Mouse (Mus musculus): Measurements from ENCODE around the gene B4galnt1. TPM values are rescaled to one million over a fixed set of nuclear protein-coding genes. Genes with fewer than 3 reads are reported as not detected.
A peak's percentile ranks its signal among the peaks of the same experiment; 100 is the strongest.
"Not testable (repeated sequence)": the region's sequence is repeated elsewhere in the genome, so short reads cannot be mapped to it uniquely, and the experiment has no call there.

B4galnt1 gene
- polyA plus RNA-seq, 1 experiment from 2014 or later: 27.2 TPM

GRCm38 (mm10) chr10:127147135-127147534 is 17.9 kb upstream of the B4galnt1 start:
- no peaks in the 10 kb centered on the region for H3K36me3 ChIP-seq (replicated peaks; ENCODE audit: insufficient read depth, low read length)
- WGBS (ENCODE audit: insufficient replicate concordance): 62% methylated on average over 6 of the region's 6 CpGs
- H3K27me3 ChIP-seq (ENCODE audit: insufficient read depth, low read length): no peaks in the 10 kb centered on the region
- TF ChIP-seq EP300 (IDR thresholded peaks at IDR 0.05; ENCODE audit: low read depth) (no peak), CTCF (IDR thresholded peaks at IDR 0.05; ENCODE audit: low read depth) (no peak)
- ATAC-seq (no peak), DNase-seq (no peak)
- H3K4me2 ChIP-seq (ENCODE audit: low read depth, low read length): no peak overlapping the region
- H3K9ac ChIP-seq (replicated peaks): 0 out of 2 replicates have a peak overlapping the region, but pooled peaks have one; percentile 7
- no peaks in the 10 kb centered on the region for H3K9me3 ChIP-seq (ENCODE audit: low read length)
- H3K4me1 ChIP-seq (ENCODE audit: insufficient read depth): peaks cover 5% of the 10 kb centered on the region
- H3K27ac ChIP-seq (ENCODE audit: low read depth): no peak overlapping the region
- no peak overlapping the region for H3K4me3 ChIP-seq (ENCODE audit: low read depth, low read length)

GRCm38 (mm10) chr10:127150471-127150872 is 14.6 kb upstream of the B4galnt1 start:
- ATAC-seq (peak; percentile 78), DNase-seq (peak; percentile 41)
- H3K36me3 ChIP-seq (replicated peaks; ENCODE audit: insufficient read depth, low read length): no peaks in the 10 kb centered on the region
- WGBS (ENCODE audit: insufficient replicate concordance): 58% methylated on average over 4 of the region's 4 CpGs
- H3K27me3 ChIP-seq (ENCODE audit: insufficient read depth, low read length): no peaks in the 10 kb centered on the region
- no peak overlapping the region for H3K4me2 ChIP-seq (ENCODE audit: low read depth, low read length)
- H3K4me3 ChIP-seq (ENCODE audit: low read depth, low read length): no peak overlapping the region
- TF ChIP-seq CTCF (IDR thresholded peaks at IDR 0.05; ENCODE audit: low read depth): no peak
- TF ChIP-seq EP300 (IDR thresholded peaks at IDR 0.05; ENCODE audit: low read depth): no peak
- H3K4me1 ChIP-seq (ENCODE audit: insufficient read depth): peaks cover 9% of the 10 kb centered on the region
- no peak overlapping the region for H3K9ac ChIP-seq (replicated peaks)
- no peaks in the 10 kb centered on the region for H3K9me3 ChIP-seq (ENCODE audit: low read length)
- H3K27ac ChIP-seq (ENCODE audit: low read depth): peak overlapping the region; percentile 55

- peak overlapping the region; percentile 55 for H3K27ac ChIP-seq (ENCODE audit: low read depth)
- not testable (repeated sequence) for H3K36me3 ChIP-seq (replicated peaks; ENCODE audit: insufficient read depth, low read length); H3K4me2 ChIP-seq (ENCODE audit: low read depth, low read length); DNase-seq; H3K4me3 ChIP-seq (ENCODE audit: low read depth, low read length); H3K9ac ChIP-seq (replicated peaks); H3K4me1 ChIP-seq (ENCODE audit: insufficient read depth); H3K27me3 ChIP-seq (ENCODE audit: insufficient read depth, low read length); H3K9me3 ChIP-seq (ENCODE audit: low read length); ATAC-seq
- 80% methylated on average over 3 of the region's 3 CpGs for WGBS (ENCODE audit: insufficient replicate concordance)
Measured at GRCm38 (mm10) chr10:127151233-127151632, 13.8 kb upstream of the B4galnt1 start.

GRCm38 (mm10) chr10:127152556-127152955 is 12.5 kb upstream of the B4galnt1 start:
- ATAC-seq; H3K27me3 ChIP-seq (ENCODE audit: insufficient read depth, low read length); H3K4me1 ChIP-seq (ENCODE audit: insufficient read depth); H3K27ac ChIP-seq (ENCODE audit: low read depth); H3K9ac ChIP-seq (replicated peaks); H3K4me3 ChIP-seq (ENCODE audit: low read depth, low read length); DNase-seq; H3K9me3 ChIP-seq (ENCODE audit: low read length); H3K36me3 ChIP-seq (replicated peaks; ENCODE audit: insufficient read depth, low read length); H3K4me2 ChIP-seq (ENCODE audit: low read depth, low read length): not testable (repeated sequence)
- WGBS (ENCODE audit: insufficient replicate concordance): 86% methylated on average over 10 of the region's 10 CpGs

GRCm38 (mm10) chr10:127153323-127153722 is 11.7 kb upstream of the B4galnt1 start:
- Histone ChIP-seq H3K36me3 (replicated peaks; ENCODE audit: insufficient read depth, low read length) (no peaks in the 10 kb centered on the region), H3K4me2 (ENCODE audit: low read depth, low read length) (peak overlapping the region; percentile 29), H3K9me3 (ENCODE audit: low read length) (no peaks in the 10 kb centered on the region), H3K27ac (ENCODE audit: low read depth) (0 out of 2 replicates have a peak overlapping the region, but pooled peaks have one; percentile 44), H3K4me3 (ENCODE audit: low read depth, low read length) (no peak overlapping the region), H3K27me3 (ENCODE audit: insufficient read depth, low read length) (no peaks in the 10 kb centered on the region), H3K4me1 (ENCODE audit: insufficient read depth) (peaks cover 9% of the 10 kb centered on the region), H3K9ac (replicated peaks) (no peak overlapping the region)
- TF ChIP-seq EP300 (IDR thresholded peaks at IDR 0.05; ENCODE audit: low read depth) (no peak), CTCF (IDR thresholded peaks at IDR 0.05; ENCODE audit: low read depth) (no peak)
- DNase-seq: no peak
- ATAC-seq: no peak
- WGBS (ENCODE audit: insufficient replicate concordance): 88% methylated on average over 7 of the region's 7 CpGs

GRCm38 (mm10) chr10:127154241-127154640 is 10.8 kb upstream of the B4galnt1 start:
- Histone ChIP-seq H3K27ac (ENCODE audit: low read depth) (no peak overlapping the region), H3K9me3 (ENCODE audit: low read length) (no peaks in the 10 kb centered on the region), H3K4me2 (ENCODE audit: low read depth, low read length) (no peak overlapping the region), H3K27me3 (ENCODE audit: insufficient read depth, low read length) (no peaks in the 10 kb centered on the region), H3K36me3 (replicated peaks; ENCODE audit: insufficient read depth, low read length) (no peaks in the 10 kb centered on the region), H3K4me1 (ENCODE audit: insufficient read depth) (peaks cover 9% of the 10 kb centered on the region), H3K9ac (replicated peaks) (no peak overlapping the region), H3K4me3 (ENCODE audit: low read depth, low read length) (no peak overlapping the region)
- DNase-seq: no peak
- TF ChIP-seq EP300 (IDR thresholded peaks at IDR 0.05; ENCODE audit: low read depth) (no peak), CTCF (IDR thresholded peaks at IDR 0.05; ENCODE audit: low read depth) (no peak)
- peak; percentile 32; the same call in 1 of the 2 replicates for ATAC-seq
- 70% methylated on average over 2 of the region's 2 CpGs for WGBS (ENCODE audit: insufficient replicate concordance)

- no peak for ATAC-seq
- WGBS (ENCODE audit: insufficient replicate concordance): 72% methylated on average over 5 of the region's 5 CpGs
- Histone ChIP-seq H3K9me3 (ENCODE audit: low read length) (no peaks in the 10 kb centered on the region), H3K4me2 (ENCODE audit: low read depth, low read length) (no peak overlapping the region), H3K27me3 (ENCODE audit: insufficient read depth, low read length) (no peaks in the 10 kb centered on the region), H3K9ac (replicated peaks) (no peak overlapping the region), H3K36me3 (replicated peaks; ENCODE audit: insufficient read depth, low read length) (no peaks in the 10 kb centered on the region), H3K4me3 (ENCODE audit: low read depth, low read length) (no peak overlapping the region), H3K27ac (ENCODE audit: low read depth) (peak overlapping the region; percentile 86; the same call in 1 of the 2 replicates), H3K4me1 (ENCODE audit: insufficient read depth) (peaks cover 9% of the 10 kb centered on the region)
- TF ChIP-seq CTCF (IDR thresholded peaks at IDR 0.05; ENCODE audit: low read depth) (no peak), EP300 (IDR thresholded peaks at IDR 0.05; ENCODE audit: low read depth) (no peak)
- DNase-seq: no peak
Measured at GRCm38 (mm10) chr10:127154652-127155051, 10.4 kb upstream of the B4galnt1 start.
